Mouse (Mus musculus) embryo, embryonic 11.5 days (tissue): Measurements from ENCODE around the gene Pelo.
A peak's percentile ranks its signal among the peaks of the same experiment; 100 is the strongest.

Experiments used
- DNase-seq: peaks from one replicate; pipeline ENCODE4 v3.0.0-alpha.2; 2012; ENCODE audit warnings: low read depth, low spot score

The Pelo gene

GRCm38 (mm10) chr13:115096965-115097364, 7.0 kb upstream of the Pelo start:
- DNase-seq, result no peak

- DNase-seq, result no peak
Measured at GRCm38 (mm10) chr13:115096216-115096615, 6.2 kb upstream of the Pelo start.

GRCm38 (mm10) chr13:115095392-115095791, 5.4 kb upstream of the Pelo start:
- DNase-seq, result no peak

- no peak for DNase-seq
Measured at GRCm38 (mm10) chr13:115091511-115091910, 1.5 kb upstream of the Pelo start.

GRCm38 (mm10) chr13:115090977-115091445, 1.0 kb upstream of the Pelo start:
- no peak for DNase-seq

- no peak for DNase-seq
Measured at GRCm38 (mm10) chr13:115089395-115090025, 476 bp downstream of the Pelo start.

GRCm38 (mm10) chr13:115089020-115089394, 979 bp downstream of the Pelo start:
- no peak for DNase-seq

GRCm38 (mm10) chr13:115085974-115086373, 4.0 kb downstream of the Pelo start:
- DNase-seq, result no peak

GRCm38 (mm10) chr13:115082339-115082738, 7.6 kb downstream of the Pelo start:
- DNase-seq, result no peak

- no peak for DNase-seq
Measured at GRCm38 (mm10) chr13:115079996-115080585, 9.9 kb downstream of the Pelo start.

GRCm38 (mm10) chr13:115078997-115079685, 10.8 kb downstream of the Pelo start:
- DNase-seq, result no peak

GRCm38 (mm10) chr13:115077346-115078134, 12.4 kb downstream of the Pelo start:
- no peak for DNase-seq

GRCm38 (mm10) chr13:115072386-115072785, 17.6 kb downstream of the Pelo start:
- DNase-seq, result no peak

- no peak for DNase-seq
Measured at GRCm38 (mm10) chr13:115071431-115071830, 18.6 kb downstream of the Pelo start.

- no peak for DNase-seq
Measured at GRCm38 (mm10) chr13:115067968-115068330, 22.0 kb downstream of the Pelo start.

- DNase-seq, result no peak
Measured at GRCm38 (mm10) chr13:115067324-115067967, 22.5 kb downstream of the Pelo start.

GRCm38 (mm10) chr13:115057555-115057954, 32.4 kb downstream of the Pelo start:
- DNase-seq, result no peak

- peak; percentile 9 for DNase-seq
Measured at GRCm38 (mm10) chr13:115054783-115055182, 35.2 kb downstream of the Pelo start.

- DNase-seq, result no peak
Measured at GRCm38 (mm10) chr13:115052568-115052967, 37.4 kb downstream of the Pelo start.

GRCm38 (mm10) chr13:115050660-115051559, 39.1 kb downstream of the Pelo start:
- DNase-seq, result no peak

- no peak for DNase-seq
Measured at GRCm38 (mm10) chr13:115042652-115043051, 47.3 kb downstream of the Pelo start.
